Mouse (Mus musculus): ENCODE measurements at regions not wholly inside any gene's neighbourhood (a gene's known extent, or its start where the extent isn't known, plus 50 kb on each side); places are given as distances from the start of the nearest gene placed in this dataset.
"Not testable (repeated sequence)": the region's sequence is repeated elsewhere in the genome, so short reads cannot be mapped to it uniquely, and the experiment has no call there.

DNA sequence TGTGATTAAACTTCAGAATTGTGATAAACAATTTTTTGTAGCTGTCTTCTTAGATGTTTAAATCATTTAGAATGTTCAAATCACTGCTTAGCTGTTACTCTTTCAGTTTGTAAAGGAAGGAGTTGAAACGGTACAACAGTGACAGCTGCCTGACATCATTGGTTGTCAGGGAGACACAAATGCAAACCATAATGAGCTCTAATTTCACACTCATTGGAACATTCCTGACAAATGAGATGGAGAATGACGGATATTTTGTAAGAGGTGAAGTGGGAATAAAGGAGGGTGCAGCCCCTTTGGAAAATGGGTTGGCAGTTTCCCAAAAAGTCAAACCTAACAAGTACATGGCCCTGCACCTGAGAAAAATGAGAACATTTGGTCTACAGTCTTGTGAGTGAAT is 62.5 kb downstream of the Rad51ap2 start:
- no peak for DNase-seq (ENCODE audit: low spot score)

DNA sequence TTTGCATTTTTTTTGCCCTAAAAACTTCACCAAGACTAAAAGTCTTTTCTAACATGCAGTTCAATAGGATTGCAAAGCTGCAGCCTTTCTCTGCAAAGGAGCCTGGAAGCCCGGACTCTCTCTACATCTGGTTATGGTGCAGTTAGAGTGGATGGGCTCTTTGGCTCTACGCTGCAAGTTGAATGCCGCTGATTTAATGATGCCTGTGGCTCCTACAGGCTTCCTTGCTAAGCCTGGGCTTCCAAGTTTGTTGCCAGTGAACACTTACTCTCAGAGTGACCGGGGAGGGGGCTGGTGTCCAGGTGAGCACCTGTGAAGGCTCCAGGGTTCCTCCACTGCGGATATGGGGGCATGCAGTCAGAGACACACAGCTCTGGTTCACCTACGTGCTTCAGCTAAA is 107.0 kb downstream of the Rad51ap2 start:
- DNase-seq (ENCODE audit: low spot score) = no peak

DNA sequence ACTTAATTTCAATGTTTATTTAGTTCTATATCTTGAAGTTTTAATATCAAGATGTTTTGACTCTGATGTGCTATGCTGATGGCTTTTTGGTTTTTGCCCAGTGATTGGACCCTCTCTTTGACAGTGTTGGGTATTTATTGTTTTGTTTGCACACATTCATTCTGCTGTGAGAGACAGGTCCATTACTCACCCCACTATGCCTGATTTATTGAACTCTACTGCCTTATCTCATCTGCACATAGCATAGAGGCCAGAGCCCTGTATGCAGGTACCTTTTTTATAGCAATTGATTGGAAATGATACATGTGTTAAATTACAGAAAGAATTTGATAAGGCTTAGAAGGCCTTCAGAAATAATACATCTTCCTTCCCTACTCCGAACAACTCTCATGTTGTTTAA is 114.3 kb downstream of the Rad51ap2 start:
- DNase-seq (ENCODE audit: low spot score) = no peak

DNA sequence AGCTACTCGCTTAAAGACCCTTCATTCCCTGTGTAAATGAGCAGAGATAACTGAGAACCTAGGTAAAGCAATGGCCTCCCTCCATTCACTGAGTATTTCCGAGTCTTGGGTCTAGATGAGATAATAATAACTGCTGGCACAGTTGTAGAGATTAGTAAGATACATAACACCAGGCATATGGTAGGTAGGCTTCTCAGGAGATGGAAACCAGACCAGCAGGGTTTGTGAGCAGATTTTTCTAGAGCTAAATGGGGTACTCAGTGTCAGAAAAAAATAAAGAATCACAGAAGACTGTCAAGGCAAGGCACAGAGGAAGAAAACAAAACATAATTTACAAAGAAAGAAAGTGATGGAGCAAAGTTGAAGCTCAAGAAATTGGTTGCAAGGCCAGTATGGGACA is 148.1 kb downstream of the Rad51ap2 start:
- DNase-seq (ENCODE audit: low spot score) = peak; percentile 7

DNA sequence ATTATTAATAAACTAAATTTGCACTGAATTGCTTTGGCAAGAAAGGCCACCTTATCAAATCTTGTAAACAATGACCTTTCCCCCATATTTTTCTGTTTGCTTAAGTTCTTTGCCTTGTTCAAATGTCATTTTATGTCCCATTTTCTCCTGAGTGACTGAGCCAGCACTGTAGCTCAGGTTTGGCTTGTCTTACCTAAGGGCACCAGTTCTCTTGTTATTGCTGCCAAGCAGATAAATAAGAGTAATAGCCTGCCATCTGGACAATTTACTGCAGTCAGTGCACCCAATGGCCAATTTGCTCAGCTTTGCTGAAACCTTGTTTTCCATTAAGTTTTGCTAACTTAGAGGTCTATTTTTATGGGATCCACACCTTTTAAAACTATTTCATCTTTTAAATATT is 152.9 kb downstream of the Rad51ap2 start:
- DNase-seq (ENCODE audit: low spot score) = no peak

DNA sequence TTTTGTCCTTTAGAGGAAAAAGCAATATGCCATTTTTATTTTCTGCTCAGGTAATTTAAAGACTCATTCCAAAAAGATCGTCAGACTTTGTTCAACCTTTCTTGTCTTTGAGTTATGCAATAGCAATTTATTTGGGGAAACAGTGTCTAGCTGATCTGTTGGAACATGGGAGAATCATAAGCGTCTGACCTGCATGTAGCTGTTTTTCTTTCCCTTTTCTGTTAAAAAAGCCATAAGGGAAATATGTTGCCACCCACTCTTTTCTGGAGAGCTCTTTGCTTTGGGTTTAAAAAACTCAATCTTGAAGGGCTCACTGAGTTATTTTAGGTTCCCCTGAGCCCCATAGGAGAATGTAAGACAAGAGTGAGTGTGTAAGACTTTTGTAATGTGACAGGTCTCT is 155.8 kb downstream of the Rad51ap2 start:
- peak; percentile 4 for DNase-seq (ENCODE audit: low spot score)

DNA sequence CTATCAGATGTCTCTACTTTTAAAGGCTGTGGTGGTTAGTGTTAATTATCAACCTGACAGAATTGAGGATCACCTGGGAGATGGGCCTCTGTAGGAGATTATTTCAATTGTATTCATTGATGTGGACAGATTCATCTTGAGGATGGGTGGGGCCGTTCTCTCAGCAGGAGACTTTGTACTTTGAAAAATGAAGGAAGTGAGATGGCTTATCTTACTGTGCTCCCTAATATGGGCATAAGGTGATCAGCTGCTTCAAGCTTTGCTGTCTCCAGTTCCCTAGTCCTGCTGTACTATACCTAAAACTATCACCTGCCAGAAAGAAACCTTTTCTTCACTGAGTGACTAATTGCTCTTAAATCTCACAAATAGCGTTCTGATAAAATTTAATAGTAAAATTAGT is 159.4 kb downstream of the Rad51ap2 start:
- DNase-seq (ENCODE audit: low spot score) = no peak

GRCm38 (mm10) chr12:11623561-11623960 is 167.7 kb downstream of the Rad51ap2 start:
- DNase-seq (ENCODE audit: low spot score) = no peak

DNA sequence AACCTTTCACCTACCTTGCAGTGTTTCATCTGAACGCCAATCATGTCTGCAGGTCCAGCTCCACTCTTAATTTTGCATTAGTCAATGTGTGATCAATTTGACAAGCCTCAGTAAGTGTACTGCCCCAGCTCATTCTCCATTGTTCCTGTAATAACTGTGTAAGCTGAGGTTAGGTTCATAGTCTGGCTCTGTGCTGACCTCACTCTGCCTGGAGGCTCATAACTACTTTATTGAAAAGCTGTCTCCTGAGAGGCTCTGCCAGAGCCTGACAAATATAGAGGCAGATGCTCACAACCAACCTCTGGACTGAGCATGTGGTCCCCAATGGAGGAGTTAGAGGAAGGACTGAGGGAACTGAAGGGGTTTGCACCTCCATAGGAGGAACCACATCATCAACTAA is 174.3 kb downstream of the Rad51ap2 start:
- DNase-seq (ENCODE audit: low spot score) = no peak

DNA sequence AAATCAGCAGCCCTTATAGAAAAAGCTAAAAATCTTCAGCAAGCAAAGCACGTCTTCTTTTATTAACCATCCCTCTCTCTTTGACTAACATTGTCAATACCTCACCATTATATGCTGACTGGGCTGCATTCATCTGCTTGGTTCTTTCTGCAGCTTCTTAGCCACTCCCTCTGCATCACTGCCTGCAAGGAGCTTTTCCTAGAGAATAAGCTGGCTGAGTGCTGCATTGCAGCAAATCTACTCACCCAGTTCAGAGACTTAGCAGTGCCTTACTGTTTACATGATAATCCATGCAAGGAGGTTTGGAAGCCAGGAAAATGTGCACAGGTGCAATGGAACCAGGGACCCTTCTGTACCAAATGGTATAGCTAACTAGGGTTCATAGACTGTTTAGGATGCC is 175.9 kb downstream of the Rad51ap2 start:
- DNase-seq (ENCODE audit: low spot score) = no peak

DNA sequence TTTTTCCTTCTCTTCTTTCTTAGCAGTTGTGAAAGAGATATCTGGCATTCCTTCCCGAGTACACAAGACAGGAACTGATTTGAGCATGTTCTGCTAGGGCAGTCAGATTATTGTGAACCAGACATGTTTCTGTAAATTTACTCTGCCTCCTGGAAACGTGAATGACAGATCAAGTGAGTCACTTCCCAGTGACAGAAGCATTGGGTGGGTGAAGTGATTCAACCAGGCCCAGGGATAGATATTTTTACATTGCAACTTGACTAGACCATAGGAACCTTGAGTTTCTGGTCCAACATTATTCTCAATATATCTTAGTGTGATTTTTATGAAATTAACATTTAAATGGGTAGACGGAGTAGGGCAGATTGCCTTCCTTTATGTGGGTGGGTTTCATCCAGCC is 217.4 kb downstream of the Rad51ap2 start:
- DNase-seq (ENCODE audit: low spot score) = peak; percentile 22

DNA sequence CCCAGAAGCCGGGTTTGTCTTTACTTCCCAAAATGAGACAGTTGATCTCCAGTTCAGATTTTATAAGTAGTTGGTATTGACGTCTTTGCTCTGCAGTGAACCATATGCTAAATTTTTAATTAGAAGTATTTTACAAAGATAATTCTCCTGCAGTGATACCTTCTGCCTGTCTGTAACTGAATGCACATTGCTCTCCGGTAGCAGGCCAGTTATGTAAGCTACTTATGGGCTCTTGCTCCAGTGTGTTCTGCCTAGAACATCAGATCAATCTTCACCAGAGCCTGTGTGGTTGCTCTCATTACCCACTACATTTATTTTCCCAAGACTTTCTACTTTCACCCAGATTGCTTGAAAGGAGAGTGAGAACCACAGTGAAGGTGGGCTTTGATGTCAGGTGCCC is 238.9 kb downstream of the Rad51ap2 start:
- DNase-seq (ENCODE audit: low spot score) = no peak

GRCm38 (mm10) chr12:11708879-11709602 is 253.2 kb downstream of the Rad51ap2 start:
- DNase-seq (ENCODE audit: low spot score) = peak; percentile 32

DNA sequence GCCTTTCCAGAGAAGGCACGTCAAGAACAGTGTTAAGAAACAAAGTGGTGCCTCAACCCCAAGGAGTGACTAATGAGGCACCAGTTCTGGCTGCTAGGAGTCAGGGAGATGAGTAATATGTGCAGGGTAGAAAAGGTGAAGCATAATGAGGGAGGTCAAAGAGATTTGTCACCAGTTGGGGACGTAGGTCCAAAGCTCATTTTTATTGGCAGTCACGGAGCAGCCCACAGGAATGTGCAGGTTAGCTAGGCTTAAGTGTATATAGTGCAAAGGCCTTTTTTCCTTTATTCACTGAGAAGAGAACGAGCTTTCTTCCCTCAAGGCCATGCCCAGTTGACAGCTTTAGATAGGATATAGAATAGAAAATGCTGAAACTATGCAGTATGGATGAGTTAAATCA is 261.8 kb downstream of the Rad51ap2 start:
- DNase-seq (ENCODE audit: low spot score) = no peak

- DNase-seq (ENCODE audit: low spot score) = peak; percentile 13
Measured at GRCm38 (mm10) chr12:11751471-11751870, 295.6 kb downstream of the Rad51ap2 start.

GRCm38 (mm10) chr12:11754184-11754907 is 298.5 kb downstream of the Rad51ap2 start:
- DNase-seq (ENCODE audit: low spot score) = no peak

DNA sequence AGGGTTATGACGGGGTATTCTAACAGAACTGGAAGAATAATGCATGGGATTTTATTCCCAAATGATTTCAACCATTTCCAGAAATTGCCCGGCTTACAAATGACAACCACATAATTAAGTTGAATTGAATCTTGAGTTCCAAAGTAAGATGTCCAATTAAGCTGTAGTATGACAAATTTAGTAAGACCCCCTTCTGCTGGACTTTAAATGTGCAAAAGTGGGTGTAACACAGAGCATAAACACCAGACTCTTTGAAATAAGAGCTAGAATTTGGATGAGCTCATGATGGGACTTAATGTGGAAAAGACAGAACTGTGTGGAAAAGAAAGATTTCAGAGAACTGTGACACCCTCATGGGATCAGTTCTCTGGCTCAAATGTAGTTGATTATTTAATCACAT is 346.4 kb downstream of the Rad51ap2 start:
- DNase-seq (ENCODE audit: low spot score) = no peak

DNA sequence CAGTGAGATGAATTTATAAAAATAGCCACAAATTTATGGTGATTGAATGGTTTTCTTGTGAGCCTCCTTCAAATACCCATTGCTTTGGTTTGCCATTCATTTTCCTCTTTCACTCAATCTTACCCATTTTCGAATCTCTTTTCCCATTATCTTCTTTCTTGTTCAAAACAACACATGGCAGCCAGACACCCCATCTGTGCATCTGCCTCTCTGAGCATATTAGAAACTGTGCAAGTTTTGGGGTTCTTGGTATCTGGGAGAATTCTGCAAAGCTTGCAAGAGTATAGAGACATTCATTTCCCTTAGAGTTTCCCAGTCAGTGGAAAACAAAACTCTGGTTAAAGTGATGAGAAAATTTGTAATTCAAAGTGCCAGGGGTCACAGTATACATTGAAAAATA is 347.3 kb downstream of the Rad51ap2 start:
- peak; percentile 17 for DNase-seq (ENCODE audit: low spot score)

DNA sequence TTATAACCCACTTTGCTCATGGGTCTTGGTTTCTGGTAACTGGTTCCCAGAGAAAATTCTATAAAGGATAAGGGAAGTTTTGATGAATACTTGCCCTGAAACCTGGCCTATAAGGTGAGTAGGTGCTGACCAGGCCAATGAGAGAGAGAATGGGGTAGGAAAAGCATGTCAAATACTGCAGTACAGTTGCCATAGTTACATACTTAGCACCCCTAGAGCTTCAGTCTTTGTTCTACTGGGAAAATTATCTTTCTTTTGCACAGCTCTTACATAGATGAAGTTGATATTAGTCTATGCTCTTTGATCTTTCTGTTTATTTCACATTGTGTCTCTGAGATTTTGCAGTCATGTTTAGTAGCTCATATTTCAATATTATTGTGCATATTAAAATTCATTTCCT is 373.8 kb downstream of the Rad51ap2 start:
- DNase-seq (ENCODE audit: low spot score) = no peak

- no peak for DNase-seq (ENCODE audit: low spot score)
Measured at GRCm38 (mm10) chr12:11831292-11831691, 375.4 kb downstream of the Rad51ap2 start.

DNA sequence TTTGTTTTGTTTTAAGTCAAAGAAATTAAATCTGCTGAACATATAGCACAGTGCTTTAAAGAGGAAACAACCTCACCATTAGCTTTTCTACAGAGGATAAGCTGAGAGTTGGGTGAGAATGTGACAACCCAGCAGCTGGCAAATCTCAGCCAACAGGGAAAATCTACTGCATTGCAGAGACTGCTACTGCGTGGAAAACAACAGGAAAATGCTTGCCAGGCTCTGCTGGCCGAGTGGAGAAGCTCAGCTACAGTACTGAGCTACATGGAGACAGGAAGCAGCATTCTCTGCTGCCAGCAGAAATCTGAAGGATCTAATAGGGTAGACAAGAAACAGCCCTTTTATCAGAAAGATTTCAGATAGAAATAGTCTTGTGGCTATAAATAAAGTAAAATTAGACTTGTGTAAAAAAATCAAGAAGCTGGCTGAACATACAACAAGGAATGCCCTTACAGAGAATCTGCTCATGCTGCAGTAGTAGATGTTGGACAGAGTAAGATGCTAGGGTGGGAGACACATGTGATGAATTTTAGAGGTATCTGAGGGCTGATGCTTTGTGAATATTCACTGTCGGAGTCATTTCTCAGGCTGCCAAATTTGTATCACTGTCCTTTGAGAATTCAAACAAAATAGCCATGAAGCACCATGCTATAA is 382.1 kb downstream of the Rad51ap2 start:
- no peak for DNase-seq (ENCODE audit: low spot score)

DNA sequence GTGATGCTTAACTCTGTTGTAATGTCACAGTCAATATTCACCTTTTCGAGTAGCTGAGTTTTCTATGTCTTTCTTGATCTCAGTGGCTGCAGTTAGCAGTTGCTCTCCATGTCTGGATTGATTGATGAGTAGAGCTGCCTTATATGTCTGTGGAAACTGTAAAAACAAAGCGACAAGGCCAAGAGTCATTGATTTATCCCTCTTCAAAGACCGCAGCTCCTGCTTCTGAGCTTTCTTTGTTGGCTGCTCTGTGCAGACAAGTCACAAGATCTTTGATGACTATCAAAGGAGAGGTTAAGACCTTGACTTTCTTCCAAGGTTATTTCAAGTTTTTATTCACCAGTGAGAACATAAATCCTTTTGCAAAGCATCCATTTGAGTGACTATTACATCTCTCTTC is 395.2 kb downstream of the Rad51ap2 start:
- no peak for DNase-seq (ENCODE audit: low spot score)

DNA sequence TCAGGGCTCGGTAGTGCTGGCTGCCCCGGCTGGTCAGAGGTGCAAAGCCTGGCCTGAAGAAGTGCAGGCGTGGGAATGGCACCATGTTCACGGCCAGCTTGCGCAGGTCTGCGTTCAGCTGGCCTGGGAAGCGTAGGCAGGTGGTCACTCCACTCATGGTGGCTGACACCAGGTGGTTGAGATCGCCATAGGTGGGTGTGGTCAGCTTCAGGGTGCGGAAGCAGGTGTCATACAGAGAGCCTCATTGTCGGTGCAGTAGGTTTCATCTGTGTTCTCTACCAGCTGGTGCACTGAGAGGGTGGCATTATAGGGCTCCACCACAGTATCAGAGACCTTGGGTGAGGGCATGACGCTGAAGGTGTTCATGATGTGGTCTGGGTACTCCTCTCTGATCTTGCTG is 380.1 kb upstream of the Fam49a start:
- DNase-seq (ENCODE audit: low spot score) = not testable (repeated sequence)
